Mouse (Mus musculus) thymus, adult 18-20 months (tissue): ENCODE data around the gene Prss37.

Source experiments
- DNase-seq, 2 experiments: peaks; one replicate each; pipeline ENCODE4 v3.0.0; 2022; ENCODE audit warnings: mixed read lengths in 2 of 2

Prss37 gene

DNA sequence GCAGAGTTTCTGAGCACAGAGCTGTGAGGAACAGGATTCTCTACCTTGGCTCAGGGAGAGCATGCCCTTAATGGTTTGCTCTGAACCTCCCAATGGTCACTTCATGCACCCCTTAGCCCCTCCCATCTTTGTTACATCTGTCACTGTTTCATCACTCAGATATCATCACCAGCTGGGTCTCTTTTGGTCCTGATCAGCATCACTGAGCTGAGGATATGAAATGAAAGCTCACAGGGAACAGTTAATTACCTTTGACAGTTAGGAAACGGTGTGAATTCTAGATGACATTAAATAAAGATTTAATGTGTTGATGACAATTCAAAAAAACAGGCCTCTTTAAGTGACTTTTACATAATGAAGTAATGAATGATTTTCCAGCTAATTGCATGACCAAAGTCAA lies at the start of gene Prss37:
Gene Prss37 (minus strand): TSS at position 101 of the 400 bp plus-strand sequence.
- no peak for DNase-seq

DNA sequence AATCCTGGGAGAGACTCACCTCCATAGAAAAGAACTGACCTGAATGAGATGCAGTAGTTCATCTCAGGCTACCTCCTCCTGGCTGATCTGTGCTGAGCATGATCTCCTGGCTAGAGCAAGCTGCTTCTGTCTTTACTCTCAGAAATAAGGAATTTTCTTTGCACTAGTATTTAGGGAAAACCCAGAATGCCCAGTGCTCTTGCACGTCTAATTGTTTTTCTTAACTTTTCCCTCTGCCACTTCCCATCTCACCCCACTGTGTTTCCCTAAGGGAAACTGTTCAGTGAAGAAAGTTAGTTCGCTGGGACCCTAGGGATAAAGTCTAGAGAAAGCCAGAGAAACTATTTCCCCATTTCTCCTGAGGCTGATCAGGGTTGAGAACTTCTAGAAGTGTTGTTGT lies 35.6 kb upstream of the Prss37 start, which contains the start of gene Olfr461:
Gene Olfr461 (minus strand): TSS at position 101 of the 400 bp plus-strand sequence.
- DNase-seq: no peak

DNA sequence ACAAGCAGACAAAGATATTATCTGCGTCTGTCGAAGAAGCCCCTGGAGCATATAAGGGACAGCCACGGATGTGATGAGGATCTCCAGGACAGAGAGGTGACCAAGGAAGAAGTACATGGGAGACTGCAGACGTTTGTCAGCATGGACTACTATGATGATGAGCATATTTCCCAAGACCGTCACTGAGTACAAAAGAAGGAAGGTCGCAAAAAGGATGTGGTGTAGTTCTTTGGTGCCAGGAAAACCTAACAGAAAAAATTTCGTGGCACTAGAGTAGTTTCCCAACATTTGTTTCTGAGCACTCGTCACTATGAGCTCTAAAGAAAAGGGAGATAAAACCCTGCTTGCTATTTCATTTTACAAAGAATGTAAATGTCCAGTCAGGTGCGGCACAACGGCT lies 25.4 kb upstream of the Prss37 start:
- no peak for DNase-seq

DNA sequence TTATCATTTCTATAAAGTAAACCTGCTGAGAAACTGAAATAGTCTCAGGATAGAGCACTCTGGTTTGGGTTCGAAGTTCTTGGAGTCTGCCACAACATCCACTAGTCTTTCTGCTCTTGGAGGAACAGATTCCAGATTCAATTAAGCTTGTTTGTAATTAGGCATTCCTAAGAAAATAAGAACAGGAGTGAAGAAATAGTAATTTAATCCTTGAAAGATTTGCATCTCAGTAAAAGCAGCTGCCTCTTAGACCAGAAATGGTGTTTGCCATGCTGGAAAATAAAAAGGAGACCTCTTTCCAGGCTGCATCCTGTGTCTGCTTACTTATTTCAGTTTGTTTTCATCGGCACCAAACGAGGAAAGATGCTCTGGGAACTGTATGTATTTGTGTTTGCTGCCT lies 26.1 kb downstream of the Prss37 start, which contains the start of gene Tas2r108:
Gene Tas2r108 (plus strand): TSS at position 301 of the 400 bp plus-strand sequence.
- DNase-seq: no peak

DNA sequence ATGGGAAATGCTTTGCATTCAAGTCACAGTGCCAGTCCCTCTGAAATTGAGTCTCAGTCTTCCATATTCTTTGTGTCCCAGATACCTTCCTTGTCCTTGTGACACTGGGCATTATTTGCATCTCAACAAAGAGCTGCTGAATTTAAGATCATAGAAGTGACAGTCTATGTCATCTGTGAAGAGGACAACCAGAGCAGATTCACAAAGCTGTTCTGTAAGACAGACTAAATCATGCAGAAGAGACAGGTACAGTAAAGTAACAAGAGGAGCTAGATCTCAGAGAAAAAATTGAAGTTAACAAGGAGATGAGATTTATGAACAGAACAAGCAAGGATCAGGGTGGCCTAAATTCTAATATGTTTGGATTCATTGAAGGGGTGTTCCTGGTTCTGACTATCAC lies 28.4 kb downstream of the Prss37 start, which contains the start of gene Tas2r137:
Gene Tas2r137 (plus strand): TSS at position 301 of the 400 bp plus-strand sequence.
- no peak for DNase-seq

- no peak for DNase-seq
These were observed 37.0 kb downstream of the Prss37 start for GRCm38 (mm10) chr6:40482318-40482717.

DNA sequence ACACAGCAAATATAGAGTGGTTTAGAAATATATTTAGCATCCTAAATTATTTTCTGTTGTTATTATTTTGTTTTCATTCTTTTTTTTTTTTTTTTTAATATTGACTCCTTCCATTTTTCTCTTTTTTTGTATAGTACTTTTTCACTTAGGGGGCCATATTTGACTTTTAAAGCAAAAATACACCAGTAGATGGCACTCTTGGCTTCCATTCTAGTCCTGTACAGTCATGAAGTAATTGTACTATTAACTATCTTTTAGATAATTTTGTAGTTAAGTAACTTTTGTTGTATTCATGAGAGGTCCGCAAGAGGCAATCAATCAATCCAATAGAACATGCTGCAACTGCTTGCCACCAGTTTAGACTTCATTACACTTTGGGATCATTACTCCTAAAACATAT lies 39.6 kb downstream of the Prss37 start:
- DNase-seq: no peak

DNA sequence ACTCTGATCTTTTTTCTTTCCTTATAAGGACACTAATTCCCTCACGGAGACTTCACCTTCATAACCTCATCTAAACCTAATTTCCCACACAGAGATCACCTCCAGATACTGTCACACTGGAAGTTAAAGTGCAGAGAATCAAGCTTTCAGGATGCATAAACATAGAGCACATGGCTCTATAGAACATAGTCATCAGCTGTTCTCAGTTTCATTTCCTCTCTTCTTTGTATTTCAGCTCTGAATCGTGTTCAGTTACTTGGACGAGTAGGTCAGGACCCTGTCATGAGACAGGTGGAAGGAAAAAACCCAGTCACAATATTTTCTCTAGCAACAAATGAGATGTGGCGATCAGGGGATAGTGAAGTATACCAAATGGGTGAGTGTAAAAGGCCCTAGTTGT lies 43.2 kb downstream of the Prss37 start:
- no peak for DNase-seq

DNA sequence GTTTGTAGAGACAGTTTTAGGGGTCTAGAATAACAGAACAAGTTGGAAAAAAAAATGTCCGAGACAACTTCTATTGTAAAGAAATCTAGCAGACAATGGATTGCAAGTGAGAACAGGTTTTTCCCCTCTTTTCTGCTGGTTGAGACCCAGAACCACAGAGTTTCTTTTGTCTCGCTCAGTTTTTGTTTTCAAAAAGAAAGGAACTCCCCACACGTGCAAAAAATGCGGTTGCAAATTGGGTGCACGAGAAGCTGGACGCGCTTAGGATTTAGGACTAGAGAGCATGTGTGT lies 47.6 kb downstream of the Prss37 start:
- no peak for DNase-seq

GRCm38 (mm10) chr6:40470916-40471719 lies 48.2 kb downstream of the Prss37 start, which contains the start of gene Ssbp1:
Gene Ssbp1, plus strand, starts transcription at chr6:40471352.
- peak; percentile 79 to 90 for DNase-seq

GRCm38 (mm10) chr6:40465710-40466109 lies 53.6 kb downstream of the Prss37 start:
- no peak for DNase-seq
